Mouse (Mus musculus): ENCODE measurements around the gene Olfr187.
"Not testable (repeated sequence)": the region's sequence is repeated elsewhere in the genome, so short reads cannot be mapped to it uniquely, and the experiment has no call there.

Gene Olfr187

GRCm38 (mm10) chr16:59039710-59040109, at the start of gene Olfr187:
Gene Olfr187 (minus strand): TSS chr16:59039767.
- no peak for DNase-seq

- not testable (repeated sequence) for DNase-seq
These were observed 41.5 kb upstream of the Olfr187 start for GRCm38 (mm10) chr16:59081113-59081512.

GRCm38 (mm10) chr16:59077905-59078304, 38.3 kb upstream of the Olfr187 start, which contains the start of gene Olfr190:
Gene Olfr190 (minus strand): TSS chr16:59078005.
- no peak for DNase-seq

GRCm38 (mm10) chr16:59073520-59073919, 34.0 kb upstream of the Olfr187 start:
- DNase-seq: no peak

GRCm38 (mm10) chr16:59071755-59072154, 32.2 kb upstream of the Olfr187 start:
- no peak for DNase-seq

GRCm38 (mm10) chr16:59062411-59062810, 22.8 kb upstream of the Olfr187 start:
- DNase-seq: not testable (repeated sequence)

GRCm38 (mm10) chr16:59049286-59049685, 9.7 kb upstream of the Olfr187 start:
- DNase-seq: not testable (repeated sequence)

DNA sequence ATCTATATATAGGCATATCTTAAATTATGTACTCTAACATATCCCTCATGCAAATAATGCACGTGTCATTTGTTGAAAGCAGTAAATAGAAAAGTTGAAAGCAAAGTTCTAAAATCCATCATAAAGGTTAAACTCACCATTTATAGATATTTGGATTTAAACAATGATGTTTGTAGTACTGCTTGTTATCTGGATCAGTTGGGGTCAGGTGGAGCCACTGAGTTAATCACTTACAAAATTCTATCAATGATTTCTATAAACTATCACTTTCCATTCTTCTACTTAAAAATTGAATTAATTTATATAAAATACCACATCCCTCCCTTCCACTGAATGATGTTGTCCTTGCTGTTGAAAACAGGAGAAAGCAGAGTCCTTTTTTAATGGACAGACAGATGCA, 9.3 kb upstream of the Olfr187 start:
- no peak for DNase-seq

DNA sequence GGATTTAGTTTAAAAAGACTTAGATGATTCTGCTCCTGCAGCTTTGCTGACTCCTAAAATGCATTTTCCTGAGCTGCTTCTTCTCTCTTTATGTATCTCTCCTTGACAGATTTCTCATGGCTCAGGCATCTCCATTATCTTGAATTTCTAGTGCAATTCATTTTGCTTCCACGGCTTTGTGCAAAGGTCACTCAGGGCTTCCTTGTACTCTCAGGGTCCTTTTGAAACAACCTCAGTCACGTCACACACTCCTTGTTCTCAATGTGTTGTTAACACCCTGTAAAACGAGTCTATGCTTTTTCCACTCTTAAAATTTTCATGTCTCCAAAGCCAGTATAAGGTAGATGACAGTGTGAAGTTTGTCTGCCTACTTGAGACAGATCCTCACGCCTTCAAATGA, 8.0 kb upstream of the Olfr187 start:
- DNase-seq: no peak

GRCm38 (mm10) chr16:59045835-59046234, 6.3 kb upstream of the Olfr187 start:
- no peak for DNase-seq

DNA sequence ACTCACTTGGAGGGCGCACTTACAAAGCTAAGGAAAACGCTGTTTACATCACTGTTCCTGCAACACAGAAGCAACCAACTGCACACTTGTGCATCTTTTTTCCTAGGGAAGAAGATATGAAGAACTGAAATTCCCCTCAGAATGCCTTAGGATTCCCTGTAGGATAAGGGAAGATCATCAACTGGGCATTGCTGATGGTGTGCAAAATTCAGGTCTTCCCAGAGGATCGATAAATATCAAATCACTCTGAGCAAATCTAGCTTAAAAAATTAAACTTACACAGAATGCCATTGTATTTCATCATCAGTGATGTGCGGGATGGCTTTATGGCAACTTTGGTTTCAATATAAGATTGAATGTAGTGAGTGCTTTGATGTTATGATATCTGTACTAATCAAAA, 9.4 kb downstream of the Olfr187 start, which contains the start of gene Olfr186:
Gene Olfr186 (minus strand): TSS at position 101 of the 400 bp plus-strand sequence.
- no peak for DNase-seq

- DNase-seq: no peak
These were observed 26.1 kb downstream of the Olfr187 start for GRCm38 (mm10) chr16:59013357-59014018.

GRCm38 (mm10) chr16:59007146-59007545, 32.4 kb downstream of the Olfr187 start:
- DNase-seq: no peak

DNA sequence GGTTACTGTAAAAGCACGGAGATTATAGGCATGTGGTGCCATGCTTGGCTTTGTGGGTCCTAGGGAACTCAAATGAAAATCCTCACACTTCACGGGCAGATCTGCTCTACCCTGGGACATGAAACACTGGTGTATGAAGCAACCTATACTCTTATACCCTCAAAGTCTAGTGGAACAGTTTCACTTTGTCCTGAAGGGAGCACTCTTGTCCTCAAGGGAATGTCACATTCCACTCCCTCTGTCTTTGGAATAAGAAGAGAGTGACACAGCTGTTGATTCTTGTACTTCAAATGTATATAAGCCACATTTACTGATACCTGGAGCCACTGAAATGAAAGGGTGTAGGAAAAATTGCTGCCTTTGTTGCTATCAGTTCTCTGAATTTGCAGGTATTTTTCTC, 44.5 kb downstream of the Olfr187 start, which contains the start of gene Olfr183:
Gene Olfr183 (plus strand): TSS at position 301 of the 400 bp plus-strand sequence.
- DNase-seq: no peak

Data from cerebellum, adult 9-10 months (tissue).